Mouse (Mus musculus) CH12.LX (cell line): Measurements from ENCODE around the gene Itgal. TPM values are rescaled to one million over a fixed set of nuclear protein-coding genes. Genes with fewer than 3 reads are reported as not detected.

ENCODE experiments used
- DNase-seq: peaks from one replicate; pipeline ENCODE4 v3.0.0-alpha.2; 2013; ENCODE audit errors: extremely low read depth
- H3K27ac ChIP-seq: 2 replicates; pipeline ENCODE4 v1.5.1; 2012; ENCODE audit warnings: low read depth, mild to moderate bottlenecking, control low read depth, moderate library complexity; ENCODE audit not compliant: insufficient read depth
- H3K27me3 ChIP-seq: replicated peaks from 2 replicates; pipeline ENCODE3; 2012; ENCODE audit warnings: inconsistent platforms
- H3K36me3 ChIP-seq, 2 experiments: replicated peaks in 1 of 2; 2 replicates each; pipeline versions ENCODE3 to v1.6.1; 2012; ENCODE audit warnings: inconsistent platforms in 1 of 2, low read length in 1 of 2, mild to moderate bottlenecking in 1 of 2, mixed read lengths in 1 of 2, moderate library complexity in 1 of 2; ENCODE audit not compliant: control insufficient read depth in 1 of 2, insufficient read depth in 1 of 2
- H3K4me1 ChIP-seq, 2 experiments: 2 replicates each; pipeline ENCODE4 v1.6.1; 2012; ENCODE audit warnings: inconsistent platforms in 1 of 2, moderate library complexity in 1 of 2; ENCODE audit not compliant: insufficient read depth in 2 of 2, control insufficient read depth in 1 of 2
- H3K4me2 ChIP-seq: 2 replicates; pipeline ENCODE4 v1.6.1; 2012; ENCODE audit warnings: low read depth, mild to moderate bottlenecking, control low read depth; ENCODE audit not compliant: poor library complexity, insufficient read depth, severe bottlenecking
- H3K4me3 ChIP-seq, 3 experiments: fragments of 150-350 bp in 1 of 3; sonication (generic) in 1 of 3; replicated peaks in 1 of 3; 2 replicates each; pipeline versions ENCODE3 to v1.5.1; 2011 to 2012; ENCODE audit warnings: low read depth in 2 of 3, low read length in 2 of 3, mild to moderate bottlenecking in 2 of 3, moderate library complexity in 2 of 3, control low read depth in 1 of 3, improper control_type of control experiment in 1 of 3, inconsistent platforms in 1 of 3, mixed read lengths in 1 of 3; ENCODE audit not compliant: poor library complexity in 1 of 3
- H3K79me2 ChIP-seq: replicated peaks from 2 replicates; pipeline ENCODE4 v1.6.1; 2012; ENCODE audit warnings: mild to moderate bottlenecking, moderate library complexity; ENCODE audit not compliant: control insufficient read depth, poor library complexity, insufficient read depth, severe bottlenecking; ENCODE audit errors: extremely low read depth
- H3K9ac ChIP-seq: 2 replicates; pipeline ENCODE4 v1.6.1; 2012; ENCODE audit warnings: low read depth, mild to moderate bottlenecking, control low read depth, moderate library complexity; ENCODE audit not compliant: insufficient read depth
- H3K9me3 ChIP-seq: replicated peaks from 2 replicates; pipeline ENCODE3; 2012; ENCODE audit warnings: low read length, inconsistent platforms, mixed read lengths
- BHLHE40 ChIP-seq: IDR thresholded peaks from 2 replicates; pipeline ENCODE4 v1.6.1; 2011; ENCODE audit warnings: mild to moderate bottlenecking, low read depth, low read length, improper control_type of control experiment
- CHD1 ChIP-seq: IDR thresholded peaks from 2 replicates; pipeline ENCODE4 v1.6.1; 2012; ENCODE audit warnings: low read depth, low read length, improper control_type of control experiment, inconsistent platforms
- CHD2 ChIP-seq: IDR thresholded peaks from 2 replicates; pipeline ENCODE4 v1.6.1; 2011; ENCODE audit warnings: low read length, improper control_type of control experiment
- E2F4 ChIP-seq: IDR thresholded peaks from 2 replicates; pipeline ENCODE4 v1.6.1; 2011; ENCODE audit warnings: low read depth, low read length, improper control_type of control experiment; ENCODE audit not compliant: insufficient replicate concordance
- EP300 ChIP-seq: IDR thresholded peaks from 2 replicates; pipeline ENCODE4 v1.6.1; 2011; ENCODE audit warnings: low read length, improper control_type of control experiment
- ETS1 ChIP-seq: conservative IDR thresholded peaks from 2 replicates; pipeline ENCODE4 v1.6.1; 2012; ENCODE audit warnings: low read depth, mild to moderate bottlenecking, inconsistent platforms, low read length, improper control_type of control experiment, moderate library complexity
- GABPA ChIP-seq: IDR thresholded peaks from 2 replicates; pipeline ENCODE4 v1.6.1; 2012; ENCODE audit warnings: low read depth, low read length, improper control_type of control experiment, inconsistent platforms; ENCODE audit not compliant: insufficient replicate concordance
- JUND ChIP-seq: conservative IDR thresholded peaks from 2 replicates; pipeline ENCODE4 v1.6.1; 2011; ENCODE audit warnings: low read depth, low read length, improper control_type of control experiment
- KAT2A ChIP-seq: IDR thresholded peaks from 2 replicates; pipeline ENCODE4 v1.6.1; 2012; ENCODE audit warnings: low read length, improper control_type of control experiment, inconsistent platforms; ENCODE audit not compliant: insufficient replicate concordance
- MAFK ChIP-seq: IDR thresholded peaks from 2 replicates; pipeline ENCODE4 v1.6.1; 2011; ENCODE audit warnings: low read length, improper control_type of control experiment; ENCODE audit not compliant: insufficient replicate concordance
- MAX ChIP-seq: IDR thresholded peaks from 2 replicates; pipeline ENCODE4 v1.6.1; 2011; ENCODE audit warnings: low read length, improper control_type of control experiment
- MAZ ChIP-seq: IDR thresholded peaks from 2 replicates; pipeline ENCODE4 v1.6.1; 2012; ENCODE audit warnings: low read depth, mild to moderate bottlenecking, inconsistent platforms, low read length, improper control_type of control experiment, moderate library complexity
- MXI1 ChIP-seq: IDR thresholded peaks from 2 replicates; pipeline ENCODE4 v1.6.1; 2011; ENCODE audit warnings: mild to moderate bottlenecking, low read depth, low read length, improper control_type of control experiment
- MYC ChIP-seq: IDR thresholded peaks from 2 replicates; pipeline ENCODE4 v1.6.1; 2011; ENCODE audit warnings: low read depth, mild to moderate bottlenecking, improper control_type of control experiment, low read length
- NELFE ChIP-seq: IDR thresholded peaks from 2 replicates; pipeline ENCODE4 v1.6.1; 2011; ENCODE audit warnings: low read depth, low read length, improper control_type of control experiment
- PAX5 ChIP-seq: IDR thresholded peaks from 2 replicates; pipeline ENCODE4 v1.6.1; 2012; ENCODE audit warnings: low read length, inconsistent platforms, mixed read lengths
- POLR2AphosphoS2 ChIP-seq: IDR thresholded peaks from 2 replicates; pipeline ENCODE4 v1.6.1; 2011; ENCODE audit warnings: low read depth, low read length, improper control_type of control experiment
- RAD21 ChIP-seq: IDR thresholded peaks from 2 replicates; pipeline ENCODE4 v1.6.1; 2011; ENCODE audit warnings: low read depth, mild to moderate bottlenecking, low read length, improper control_type of control experiment, moderate library complexity
- RCOR1 ChIP-seq: conservative IDR thresholded peaks from 2 replicates; pipeline ENCODE4 v1.6.1; 2012; ENCODE audit warnings: low read depth, mild to moderate bottlenecking, inconsistent platforms, low read length, improper control_type of control experiment
- TBP ChIP-seq: conservative IDR thresholded peaks from 2 replicates; pipeline ENCODE4 v1.6.1; 2011; ENCODE audit warnings: low read depth, low read length, improper control_type of control experiment
- TCF12 ChIP-seq: IDR thresholded peaks from 2 replicates; pipeline ENCODE4 v1.6.1; 2014; ENCODE audit warnings: low read depth, mild to moderate bottlenecking, inconsistent platforms, low read length, improper control_type of control experiment
- USF1 ChIP-seq: IDR thresholded peaks from 2 replicates; pipeline ENCODE4 v1.6.1; 2014; ENCODE audit warnings: low read depth, mild to moderate bottlenecking, inconsistent platforms, low read length, improper control_type of control experiment
- ZNF384 ChIP-seq: IDR thresholded peaks from 2 replicates; pipeline ENCODE4 v1.6.1; 2012; ENCODE audit warnings: low read depth, low read length, improper control_type of control experiment, inconsistent platforms
- dilution Hi-C: fragments of 300-500 bp; cut with MboI; formaldehyde crosslinking; loops from 2 replicates; pipeline ENCODE4 v1.14.3; 2020; ENCODE audit warnings: low sequenced_read_pairs; ENCODE audit not compliant: extremely low pct_unique_long_range_greater_than_20kb, extremely low pct_ligation_motif_present
- in situ Hi-C: fragments of 300-500 bp; cut with MboI; formaldehyde crosslinking; loops from 3 replicates; pipeline ENCODE4 v1.14.3; 2019; ENCODE audit warnings: low sequenced_read_pairs, low pct_ligation_motif_present, low pct_unique_long_range_greater_than_20kb, mixed read lengths
- polyA plus RNA-seq: library from polyadenylated mRNA; unstranded; fragments of >175 nt; gene quantifications from 2 replicates; pipeline ENCODE4 v1.2.1, GENCODE M21; 2012; ENCODE audit warnings: low read depth; ENCODE audit not compliant: insufficient read length
- total RNA-seq, 2 experiments: library from RNA; depleted of rRNA; stranded (reverse); fragments of 300-350 nt in 1 of 2; fragments of >200 nt in 1 of 2; gene quantifications; 2 replicates each; pipeline ENCODE4 v1.2.3; 2012 to 2014

The Itgal gene
- total and polyA plus RNA-seq, 3 experiments = 43.9 to 177 (median 69.0) TPM

- peak; percentile 89 for TF ChIP-seq MXI1
- no peak for TF ChIP-seq CHD1
- TF ChIP-seq CHD2 = peak; percentile 73
- TF ChIP-seq GABPA = no peak
- peak; percentile 94 for TF ChIP-seq RAD21
- 0 out of 2 replicates have a peak, but pooled peaks have one; percentile 44 for TF ChIP-seq KAT2A
- TF ChIP-seq NELFE = peak; percentile 74
- TF ChIP-seq ETS1 = no peak
- TF ChIP-seq TCF12 = peak; percentile 49; the same call in 1 of the 2 replicates
- TF ChIP-seq ZNF384 = no peak
- no peak for TF ChIP-seq PAX5
- TF ChIP-seq, all 38 proteins: peak for 23
These were observed 35.5 kb upstream of the Itgal start, which contains the start of gene Dctpp1 (continued) for GRCm38 (mm10) chr7:127260309-127261111.

DNA sequence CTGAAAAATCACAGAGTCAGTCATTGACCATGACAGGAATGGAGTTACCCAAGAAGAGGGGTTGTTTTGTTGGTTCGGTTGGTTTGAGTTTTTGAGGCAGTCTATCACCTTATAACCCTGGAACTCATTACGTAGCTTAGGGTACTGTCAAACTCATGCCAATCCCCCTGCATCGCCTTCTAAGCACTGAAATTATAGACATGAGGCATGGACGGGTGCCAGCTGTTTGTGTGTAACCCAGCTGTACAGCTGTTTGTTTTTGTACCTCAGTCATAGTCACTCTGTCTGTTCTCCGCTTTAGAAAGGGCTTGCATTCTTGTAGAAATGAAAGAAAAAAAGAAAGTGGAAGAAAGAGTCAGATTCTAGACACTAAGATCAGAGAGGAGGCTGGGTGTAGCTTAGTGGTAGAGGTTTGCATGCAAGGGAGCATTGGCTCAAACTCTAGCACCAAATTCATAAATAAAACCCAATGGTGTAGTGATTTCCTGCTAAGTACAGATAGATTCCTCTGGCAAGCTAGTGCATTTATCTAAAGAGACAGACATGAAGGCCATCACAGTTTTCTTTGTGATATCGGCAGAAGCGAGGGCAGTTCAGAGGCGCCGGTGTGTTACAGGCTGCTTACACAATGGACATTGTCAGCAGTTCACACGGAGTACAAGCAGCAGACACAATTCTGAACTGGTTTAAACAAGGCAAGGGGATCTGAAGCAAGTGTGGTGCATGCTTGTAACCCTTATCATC lies 33.7 kb upstream of the Itgal start:
- H3K36me3 ChIP-seq = peaks cover 4 to 18% of the 10 kb centered on the region in 2 experiments
- no peak overlapping the region for H3K4me3 ChIP-seq
- dilution Hi-C loops (no loop called here), in situ Hi-C loops (loop anchor here (10.0 kb wide), 1 partner anchor 72 kb away; no protein-coding TSS in a partner anchor)
- no peaks in the 10 kb centered on the region for H3K27me3 ChIP-seq
- no peak overlapping the region for H3K9ac ChIP-seq
- H3K27ac ChIP-seq = no peak overlapping the region
- H3K79me2 ChIP-seq = peaks cover 15% of the 10 kb centered on the region
- no peak for DNase-seq
- H3K4me1 ChIP-seq = peaks cover 9 to 26% of the 10 kb centered on the region in 2 experiments; a peak in 3 of 4 replicates
- no peaks in the 10 kb centered on the region for H3K9me3 ChIP-seq
- TF ChIP-seq MAZ (no peak), MYC (no peak), MAFK (no peak), BHLHE40 (no peak), NELFE (no peak)
- H3K4me2 ChIP-seq = no peak overlapping the region

GRCm38 (mm10) chr7:127263526-127263925 lies 32.5 kb upstream of the Itgal start:
- no peak for DNase-seq
- dilution Hi-C loops (no loop called here), in situ Hi-C loops (loop anchor here (10.0 kb wide), 1 partner anchor 71 kb away; no protein-coding TSS in a partner anchor)
- H3K79me2 ChIP-seq = peaks cover 15% of the 10 kb centered on the region
- peaks cover 7 to 17% of the 10 kb centered on the region in 2 experiments; a peak in 3 of 4 replicates for H3K4me1 ChIP-seq
- no peak overlapping the region for H3K4me3 ChIP-seq
- peaks cover 0 to 11% of the 10 kb centered on the region in 2 experiments for H3K36me3 ChIP-seq
- no peak overlapping the region for H3K27ac ChIP-seq
- H3K9me3 ChIP-seq = peaks cover 5% of the 10 kb centered on the region
- H3K9ac ChIP-seq = no peak overlapping the region
- H3K27me3 ChIP-seq = no peaks in the 10 kb centered on the region
- TF ChIP-seq CHD1 = no peak
- TF ChIP-seq JUND = no peak
- TF ChIP-seq MAX = no peak
- no peak for TF ChIP-seq RAD21
- TF ChIP-seq POLR2AphosphoS2 = no peak
- TF ChIP-seq E2F4 = no peak
- TF ChIP-seq USF1 = no peak
- TF ChIP-seq EP300 = no peak
- no peak for TF ChIP-seq CHD2
- TF ChIP-seq RCOR1 = no peak
- no peak for TF ChIP-seq TBP
- TF ChIP-seq, all 38 proteins: peak for 0
- H3K4me2 ChIP-seq = no peak overlapping the region
